14 mouse cellular contexts compared by ENCODE assay signal in genomic region chr5:127976661-127977060, GRCm38 (mm10).
DNase-seq lines count a peak whose midpoint lies in the region; ATAC-seq and TF ChIP-seq lines count a peak whose summit lies in the region.
"Had no signal": no experiment of that assay in that cellular context is flagged by ENCODE, and none has a peak within 500 bp of the region (broad histone marks: within the 10 kb centered on the region; RNA-seq: fewer than 3 reads in every experiment).

No protein-coding gene starts in this region.

- peak overlapping the region; percentile 69 for H3K27ac ChIP-seq in forebrain, embryonic 10.5 days
- no peak overlapping the region for H3K27ac ChIP-seq in forebrain, embryonic 16.5 days (ENCODE audit: low read length)
- no peak overlapping the region for H3K27ac ChIP-seq in midbrain, embryonic 12.5 days (replicated peaks)
- H3K27ac ChIP-seq in midbrain, embryonic 11.5 days (ENCODE audit: low read depth, low read length) = no peak overlapping the region
- H3K27ac ChIP-seq in hindbrain, embryonic 10.5 days = no peak overlapping the region
- H3K27ac ChIP-seq in midbrain, postnatal 0 days (ENCODE audit: low read depth, low read length) = no peak overlapping the region
- H3K27ac ChIP-seq: intestine, embryonic 15.5 days; neural tube, embryonic 12.5 days had no signal

- H3K9me3 ChIP-seq in forebrain, embryonic 10.5 days = no peaks in the 10 kb centered on the region
- H3K9me3 ChIP-seq in forebrain, embryonic 16.5 days (ENCODE audit: control insufficient read depth, low read length) = no peaks in the 10 kb centered on the region
- no peaks in the 10 kb centered on the region for H3K9me3 ChIP-seq in midbrain, embryonic 12.5 days
- H3K9me3 ChIP-seq in midbrain, embryonic 11.5 days (ENCODE audit: control insufficient read depth, low read length) = no peaks in the 10 kb centered on the region
- H3K9me3 ChIP-seq in hindbrain, embryonic 10.5 days = no peaks in the 10 kb centered on the region
- H3K9me3 ChIP-seq in midbrain, postnatal 0 days (ENCODE audit: low read length) = no peaks in the 10 kb centered on the region
- H3K9me3 ChIP-seq: intestine, embryonic 15.5 days; neural tube, embryonic 12.5 days had no signal

- 47% methylated on average over 10 of the region's 10 CpGs for WGBS in forebrain, embryonic 10.5 days
- 3% methylated on average over 10 of the region's 10 CpGs for WGBS in forebrain, embryonic 16.5 days
- 33% methylated on average over 10 of the region's 10 CpGs for WGBS in midbrain, embryonic 12.5 days
- 48% methylated on average over 10 of the region's 10 CpGs for WGBS in midbrain, embryonic 11.5 days
- 48% methylated on average over 10 of the region's 10 CpGs for WGBS in hindbrain, embryonic 10.5 days
- WGBS in midbrain, postnatal 0 days = 26% methylated on average over 10 of the region's 10 CpGs

- peak; percentile 53 for DNase-seq in forebrain, embryonic 10.5 days (ENCODE audit: extremely low spot score, low spot score)
- no peak for DNase-seq in midbrain, embryonic 11.5 days (ENCODE audit: low spot score, missing footprints)
- peak; percentile 13 for DNase-seq in hindbrain, embryonic 10.5 days (ENCODE audit: low spot score)
- DNase-seq in midbrain, postnatal 0 days (ENCODE audit: low spot score) = peak; percentile 63
- DNase-seq in spleen, postnatal 36 days (ENCODE audit: low spot score in 2 of 2) = no peak
- no peak for DNase-seq in gastrocnemius, adult 18-20 months (ENCODE audit: low spot score)
- DNase-seq: kidney, postnatal 36 days; lung, embryonic 14.5 days; thymus, postnatal 4 days had no signal

- no peak overlapping the region for H3K9ac ChIP-seq in forebrain, embryonic 16.5 days (replicated peaks; ENCODE audit: low read depth, low read length)
- H3K9ac ChIP-seq in midbrain, embryonic 12.5 days (replicated peaks) = no peak overlapping the region
- H3K9ac ChIP-seq in midbrain, embryonic 11.5 days (ENCODE audit: low read length) = no peak overlapping the region
- no peak overlapping the region for H3K9ac ChIP-seq in midbrain, postnatal 0 days (replicated peaks; ENCODE audit: low read length, poor library complexity, severe bottlenecking)
- H3K9ac ChIP-seq: intestine, embryonic 15.5 days; lung, embryonic 14.5 days; neural tube, embryonic 12.5 days had no signal

- H3K4me1 ChIP-seq in forebrain, embryonic 10.5 days = peaks cover 34% of the 10 kb centered on the region
- H3K4me1 ChIP-seq in forebrain, embryonic 16.5 days (replicated peaks; ENCODE audit: control insufficient read depth, insufficient read depth, low read length) = peaks cover 6% of the 10 kb centered on the region; the same call in 1 of the 2 replicates
- peaks cover 5% of the 10 kb centered on the region; the same call in 1 of the 2 replicates for H3K4me1 ChIP-seq in midbrain, embryonic 12.5 days
- peaks cover 5% of the 10 kb centered on the region; the same call in 1 of the 2 replicates for H3K4me1 ChIP-seq in midbrain, embryonic 11.5 days (ENCODE audit: control insufficient read depth, insufficient read depth, low read length)
- H3K4me1 ChIP-seq in hindbrain, embryonic 10.5 days (replicated peaks) = peaks cover 20% of the 10 kb centered on the region
- no peaks in the 10 kb centered on the region for H3K4me1 ChIP-seq in midbrain, postnatal 0 days (ENCODE audit: insufficient read depth, low read length)
- H3K4me1 ChIP-seq: intestine, embryonic 15.5 days; megakaryocyte, embryonic 14.5 days had no signal

- ATAC-seq in forebrain, embryonic 16.5 days = no peak; the same call in 1 of the 2 replicates
- ATAC-seq in midbrain, embryonic 12.5 days (ENCODE audit: low FRiP score, low read depth) = 0 out of 2 replicates have a peak, but pooled peaks have one; percentile 27
- no peak for ATAC-seq in midbrain, embryonic 11.5 days (ENCODE audit: low FRiP score)
- no peak for ATAC-seq in midbrain, postnatal 0 days (ENCODE audit: low FRiP score)
- ATAC-seq: intestine, embryonic 15.5 days had no signal

- H3K4me3 ChIP-seq in forebrain, embryonic 10.5 days = no peak overlapping the region
- H3K4me3 ChIP-seq in forebrain, embryonic 16.5 days (replicated peaks; ENCODE audit: low read length) = no peak overlapping the region
- H3K4me3 ChIP-seq in midbrain, embryonic 12.5 days = no peak overlapping the region
- H3K4me3 ChIP-seq in midbrain, embryonic 11.5 days (ENCODE audit: low read depth, low read length) = no peak overlapping the region
- H3K4me3 ChIP-seq in hindbrain, embryonic 10.5 days = no peak overlapping the region
- H3K4me3 ChIP-seq in midbrain, postnatal 0 days (ENCODE audit: low read depth, low read length) = no peak overlapping the region
- H3K4me3 ChIP-seq: intestine, embryonic 15.5 days; megakaryocyte, embryonic 14.5 days; neural tube, embryonic 12.5 days had no signal

- no peaks in the 10 kb centered on the region for H3K36me3 ChIP-seq in forebrain, embryonic 10.5 days (replicated peaks)
- H3K36me3 ChIP-seq in forebrain, embryonic 16.5 days (ENCODE audit: control insufficient read depth, insufficient read depth) = no peaks in the 10 kb centered on the region
- no peaks in the 10 kb centered on the region for H3K36me3 ChIP-seq in midbrain, embryonic 12.5 days
- no peaks in the 10 kb centered on the region for H3K36me3 ChIP-seq in midbrain, embryonic 11.5 days (ENCODE audit: control insufficient read depth, insufficient read depth, low read length)
- no peaks in the 10 kb centered on the region for H3K36me3 ChIP-seq in hindbrain, embryonic 10.5 days
- H3K36me3 ChIP-seq in midbrain, postnatal 0 days (ENCODE audit: insufficient read depth, low read length) = no peaks in the 10 kb centered on the region
- H3K36me3 ChIP-seq: intestine, embryonic 15.5 days; neural tube, embryonic 12.5 days had no signal

- TF ChIP-seq CTCF in midbrain, postnatal 0 days (IDR thresholded peaks at IDR 0.05) = peak; percentile 39

- no peak overlapping the region for H3K4me2 ChIP-seq in forebrain, embryonic 16.5 days (ENCODE audit: low read length)
- H3K4me2 ChIP-seq in midbrain, embryonic 12.5 days (replicated peaks) = no peak overlapping the region
- H3K4me2 ChIP-seq in midbrain, embryonic 11.5 days = no peak overlapping the region
- H3K4me2 ChIP-seq in midbrain, postnatal 0 days (ENCODE audit: low read depth, low read length, poor library complexity, severe bottlenecking) = no peak overlapping the region
- H3K4me2 ChIP-seq: intestine, embryonic 15.5 days; lung, embryonic 14.5 days; neural tube, embryonic 12.5 days had no signal

- peaks cover 12% of the 10 kb centered on the region for H3K27me3 ChIP-seq in forebrain, embryonic 10.5 days (ENCODE audit: poor library complexity, severe bottlenecking)
- H3K27me3 ChIP-seq in forebrain, embryonic 16.5 days (replicated peaks; ENCODE audit: control insufficient read depth, insufficient read depth, low read length) = no peaks in the 10 kb centered on the region
- H3K27me3 ChIP-seq in midbrain, embryonic 12.5 days = no peaks in the 10 kb centered on the region
- no peaks in the 10 kb centered on the region for H3K27me3 ChIP-seq in midbrain, embryonic 11.5 days (ENCODE audit: control insufficient read depth, insufficient read depth, low read length)
- H3K27me3 ChIP-seq in hindbrain, embryonic 10.5 days (ENCODE audit: insufficient read depth, poor library complexity, severe bottlenecking) = no peaks in the 10 kb centered on the region
- H3K27me3 ChIP-seq in midbrain, postnatal 0 days (ENCODE audit: insufficient read depth, low read length) = no peaks in the 10 kb centered on the region
- H3K27me3 ChIP-seq: intestine, embryonic 15.5 days; megakaryocyte, embryonic 14.5 days; neural tube, embryonic 12.5 days had no signal

Comparison
In these comparisons a context has a peak if more than half of its experiments do, and no peak if none do; other contexts are left out.
1. DNase-seq: peak in forebrain, embryonic 10.5 days (single experiment), hindbrain, embryonic 10.5 days (single experiment) and midbrain, postnatal 0 days (single experiment); none in midbrain, embryonic 11.5 days (single experiment), spleen, postnatal 36 days (0 of 2) and gastrocnemius, adult 18-20 months (single experiment).